Mouse (Mus musculus) hindbrain, embryonic 14.5 days (tissue): ENCODE data around the gene 4921536K21Rik. TPM values are rescaled to one million over a fixed set of nuclear protein-coding genes. Genes with fewer than 3 reads are reported as not detected.
"Not testable (repeated sequence)": the region's sequence is repeated elsewhere in the genome, so short reads cannot be mapped to it uniquely, and the experiment has no call there.

ENCODE experiments used
- ATAC-seq: fragments of 200-750 bp; cut with Nextera tagmentation; 2 replicates; pipeline ENCODE4 v1.8.0; 2017; ENCODE audit warnings: moderate number of reproducible peaks, mild to moderate bottlenecking, moderate TSS enrichment, moderate library complexity; ENCODE audit not compliant: low FRiP score
- DNase-seq: peaks from one replicate; pipeline ENCODE4 v3.0.0-alpha.2; 2015; ENCODE audit warnings: low spot score
- H3K27ac ChIP-seq: fragments of 300-500 bp; sonication (generic); 2 replicates; pipeline ENCODE4 v1.5.1; 2014; ENCODE audit warnings: mild to moderate bottlenecking, moderate library complexity
- H3K27me3 ChIP-seq: fragments of 300-500 bp; sonication (generic); 2 replicates; pipeline ENCODE4 v1.6.1; 2014; ENCODE audit warnings: mild to moderate bottlenecking, low read length, mixed read lengths; ENCODE audit not compliant: control insufficient read depth, insufficient read depth
- H3K36me3 ChIP-seq: fragments of 300-500 bp; sonication (generic); replicated peaks from 2 replicates; pipeline ENCODE4 v1.6.1; 2014; ENCODE audit not compliant: control insufficient read depth, insufficient read depth
- H3K4me1 ChIP-seq: fragments of 300-500 bp; sonication (generic); replicated peaks from 2 replicates; pipeline ENCODE4 v1.6.1; 2014; ENCODE audit warnings: antibody characterized with exemption, low read length, mixed read lengths; ENCODE audit not compliant: control insufficient read depth, insufficient read depth
- H3K4me2 ChIP-seq: fragments of 300-500 bp; sonication (generic); replicated peaks from 2 replicates; pipeline ENCODE4 v1.6.1; 2014; ENCODE audit warnings: mild to moderate bottlenecking, moderate library complexity
- H3K4me3 ChIP-seq: fragments of 300-500 bp; sonication (generic); replicated peaks from 2 replicates; pipeline ENCODE4 v1.5.1; 2014; ENCODE audit warnings: mild to moderate bottlenecking, low read length
- H3K9ac ChIP-seq: fragments of 300-500 bp; sonication (generic); 2 replicates; pipeline ENCODE4 v1.6.1; 2014
- H3K9me3 ChIP-seq: fragments of 300-500 bp; sonication (generic); 2 replicates; pipeline ENCODE4 v1.6.1; 2016; ENCODE audit warnings: low read length; ENCODE audit not compliant: control insufficient read depth
- WGBS: fragments of 180-500 bp; shearing (Covaris S2); extraction: QIAGEN DNeasy Blood & Tissue Kit; methylation state at CpG from one replicate; pipeline ENCODE4 v1.1.7; 2014; 5-methylcytosine and 5-hydroxymethylcytosine counted together
- polyA plus RNA-seq: library from polyadenylated mRNA; unstranded; fragments of >200 nt; fragmentation: Nextera tagmentation; extraction: Ambion mirVana; gene quantifications from 2 replicates; pipeline ENCODE4 v1.2.1, GENCODE M21; 2014

4921536K21Rik gene
- polyA plus RNA-seq, 1 experiment from 2014 or later: 0.28 TPM

GRCm38 (mm10) chr11:3912875-3913271 lies 18.0 kb upstream of the 4921536K21Rik start:
- Histone ChIP-seq H3K4me3 (peak overlapping the region; percentile 62), H3K4me1 (peaks cover 43% of the 10 kb centered on the region), H3K36me3 (no peaks in the 10 kb centered on the region), H3K4me2 (peak overlapping the region; percentile 85), H3K9ac (peak overlapping the region; percentile 77), H3K27ac (peak overlapping the region; percentile 43), H3K9me3 (no peaks in the 10 kb centered on the region), H3K27me3 (no peaks in the 10 kb centered on the region)
- DNase-seq: no peak
- under 1% methylated on average over 16 of the region's 16 CpGs for WGBS
- ATAC-seq: peak; percentile 2; the same call in 1 of the 2 replicates

GRCm38 (mm10) chr11:3912100-3912874 lies 17.4 kb upstream of the 4921536K21Rik start:
- peak overlapping the region; percentile 27; the same call in 1 of the 2 replicates for H3K27ac ChIP-seq
- 0 out of 2 replicates have a peak, but pooled peaks cover 4% of the 10 kb centered on the region for H3K36me3 ChIP-seq
- H3K27me3 ChIP-seq: no peaks in the 10 kb centered on the region
- peak overlapping the region; percentile 85 for H3K4me2 ChIP-seq
- peaks cover 43% of the 10 kb centered on the region for H3K4me1 ChIP-seq
- WGBS: 13% methylated on average over 19 of the region's 19 CpGs
- peak overlapping the region; percentile 62 for H3K4me3 ChIP-seq
- DNase-seq: peak; percentile 58
- peak; percentile 9 for ATAC-seq
- no peaks in the 10 kb centered on the region for H3K9me3 ChIP-seq
- H3K9ac ChIP-seq: peak overlapping the region; percentile 77

GRCm38 (mm10) chr11:3911440-3911839 lies 16.5 kb upstream of the 4921536K21Rik start:
- 90% methylated on average over 5 of the region's 6 CpGs for WGBS
- not testable (repeated sequence) for ATAC-seq, H3K27ac ChIP-seq, DNase-seq, H3K9me3 ChIP-seq, H3K27me3 ChIP-seq
- Histone ChIP-seq H3K4me1 (peaks cover 43% of the 10 kb centered on the region), H3K9ac (0 out of 2 replicates have a peak overlapping the region, but pooled peaks have one; percentile 26), H3K36me3 (peaks cover 13% of the 10 kb centered on the region; the same call in 1 of the 2 replicates), H3K4me2 (peak overlapping the region; percentile 85), H3K4me3 (peak overlapping the region; percentile 62)

GRCm38 (mm10) chr11:3910513-3911310 lies 15.8 kb upstream of the 4921536K21Rik start:
- Histone ChIP-seq H3K4me1 (peaks cover 43% of the 10 kb centered on the region), H3K9me3 (no peaks in the 10 kb centered on the region), H3K27me3 (no peaks in the 10 kb centered on the region), H3K4me3 (peak overlapping the region; percentile 62), H3K4me2 (peak overlapping the region; percentile 85), H3K36me3 (peaks cover 16% of the 10 kb centered on the region; the same call in 1 of the 2 replicates), H3K9ac (peak overlapping the region; percentile 26; the same call in 1 of the 2 replicates), H3K27ac (no peak overlapping the region)
- DNase-seq (no peak), ATAC-seq (no peak)
- WGBS: 53% methylated on average over 5 of the region's 5 CpGs

GRCm38 (mm10) chr11:3909236-3909635 lies 14.3 kb upstream of the 4921536K21Rik start:
- peaks cover 41% of the 10 kb centered on the region for H3K4me1 ChIP-seq
- no peak overlapping the region for H3K4me3 ChIP-seq
- no peak for ATAC-seq
- H3K36me3 ChIP-seq: peaks cover 19% of the 10 kb centered on the region
- H3K9ac ChIP-seq: no peak overlapping the region
- H3K27me3 ChIP-seq: no peaks in the 10 kb centered on the region
- WGBS: 92% methylated on average over 4 of the region's 4 CpGs
- H3K4me2 ChIP-seq: no peak overlapping the region
- H3K9me3 ChIP-seq: no peaks in the 10 kb centered on the region
- no peak overlapping the region for H3K27ac ChIP-seq
- no peak for DNase-seq

- no peak overlapping the region for H3K4me3 ChIP-seq
- 100% methylated on average over 1 of the region's 1 CpGs for WGBS
- no peaks in the 10 kb centered on the region for H3K9me3 ChIP-seq
- H3K4me1 ChIP-seq: peaks cover 11% of the 10 kb centered on the region
- H3K4me2 ChIP-seq: no peak overlapping the region
- H3K27me3 ChIP-seq: no peaks in the 10 kb centered on the region
- H3K27ac ChIP-seq: no peak overlapping the region
- H3K9ac ChIP-seq: no peak overlapping the region
- DNase-seq: no peak
- peaks cover 29% of the 10 kb centered on the region for H3K36me3 ChIP-seq
- no peak for ATAC-seq
Measured at GRCm38 (mm10) chr11:3905446-3905845, 10.5 kb upstream of the 4921536K21Rik start.

- 85% methylated on average over 6 of the region's 6 CpGs for WGBS
- Histone ChIP-seq H3K27ac (no peak overlapping the region), H3K4me1 (peaks cover 9% of the 10 kb centered on the region; the same call in 1 of the 2 replicates), H3K4me2 (no peak overlapping the region), H3K9me3 (no peaks in the 10 kb centered on the region), H3K9ac (no peak overlapping the region), H3K27me3 (no peaks in the 10 kb centered on the region), H3K36me3 (peaks cover 34% of the 10 kb centered on the region), H3K4me3 (no peak overlapping the region)
- DNase-seq: no peak
- ATAC-seq: no peak
Measured at GRCm38 (mm10) chr11:3904673-3905072, 9.8 kb upstream of the 4921536K21Rik start.

GRCm38 (mm10) chr11:3903046-3903445 lies 8.1 kb upstream of the 4921536K21Rik start:
- Histone ChIP-seq H3K9ac (no peak overlapping the region), H3K27me3 (no peaks in the 10 kb centered on the region), H3K27ac (no peak overlapping the region), H3K36me3 (peaks cover 42% of the 10 kb centered on the region), H3K4me2 (no peak overlapping the region), H3K4me1 (peaks cover 9% of the 10 kb centered on the region; the same call in 1 of the 2 replicates), H3K4me3 (no peak overlapping the region), H3K9me3 (no peaks in the 10 kb centered on the region)
- 74% methylated on average over 5 of the region's 5 CpGs for WGBS
- no peak for ATAC-seq
- DNase-seq: no peak

- no peak for DNase-seq
- Histone ChIP-seq H3K9me3 (no peaks in the 10 kb centered on the region), H3K4me2 (no peak overlapping the region), H3K36me3 (peaks cover 45% of the 10 kb centered on the region), H3K27ac (no peak overlapping the region), H3K4me1 (peaks cover 9% of the 10 kb centered on the region; the same call in 1 of the 2 replicates), H3K27me3 (no peaks in the 10 kb centered on the region), H3K4me3 (no peak overlapping the region), H3K9ac (no peak overlapping the region)
- WGBS: 91% methylated on average over 3 of the region's 3 CpGs
- ATAC-seq: no peak
Measured at GRCm38 (mm10) chr11:3902516-3902915, 7.6 kb upstream of the 4921536K21Rik start.
